26 mouse cellular contexts compared by ENCODE assay signal in genomic region chr11:81658850-81659249, GRCm38 (mm10).
DNase-seq lines count a peak whose midpoint lies in the region; ATAC-seq and TF ChIP-seq lines count a peak whose summit lies in the region.
"Had no signal": no experiment of that assay in that cellular context is flagged by ENCODE, and none has a peak within 500 bp of the region (broad histone marks: within the 10 kb centered on the region; RNA-seq: fewer than 3 reads in every experiment).

No protein-coding gene starts in this region.

- 30% methylated on average over 1 of the region's 1 CpGs for WGBS in lung, embryonic 14.5 days
- 41% methylated on average over 1 of the region's 1 CpGs for WGBS in lung, postnatal 0 days

- TF ChIP-seq CTCF in lung, embryonic 14.5 days (IDR thresholded peaks at IDR 0.05; ENCODE audit: low read depth) = no peak
- TF ChIP-seq CTCF in lung, postnatal 0 days (IDR thresholded peaks at IDR 0.05) = no peak

- no peaks in the 10 kb centered on the region for H3K36me3 ChIP-seq in lung, embryonic 14.5 days (ENCODE audit: insufficient read depth)
- H3K36me3 ChIP-seq in lung, postnatal 0 days (ENCODE audit: insufficient read depth, low read length) = no peaks in the 10 kb centered on the region
- H3K36me3 ChIP-seq: embryonic facial prominence, embryonic 13.5 days; heart, embryonic 13.5 days; hindbrain, embryonic 12.5 days; liver, embryonic 13.5 days; lung, embryonic 15.5 days had no signal

- no peaks in the 10 kb centered on the region for H3K9me3 ChIP-seq in lung, embryonic 14.5 days (ENCODE audit: low read depth, low read length)
- H3K9me3 ChIP-seq in lung, postnatal 0 days (ENCODE audit: low read length) = no peaks in the 10 kb centered on the region
- H3K9me3 ChIP-seq: embryonic facial prominence, embryonic 13.5 days; heart, embryonic 13.5 days; hindbrain, embryonic 12.5 days; liver, embryonic 13.5 days; lung, embryonic 15.5 days had no signal

- ATAC-seq in frontal cortex, adult (ENCODE audit: low TSS enrichment) = peak; percentile 76
- ATAC-seq in lung, embryonic 14.5 days (ENCODE audit: insufficient read depth) = peak; percentile 41; the same call in 1 of the 2 replicates
- no peak for ATAC-seq in lung, postnatal 0 days
- ATAC-seq: inflammation-experienced regulatory T-cells, adult 6 months had no signal

- H3K27ac ChIP-seq in lung, embryonic 14.5 days (ENCODE audit: low read depth) = no peak overlapping the region
- no peak overlapping the region for H3K27ac ChIP-seq in lung, postnatal 0 days (ENCODE audit: low read length)
- H3K27ac ChIP-seq: embryonic facial prominence, embryonic 13.5 days; heart, adult 2 months; heart, embryonic 13.5 days; hindbrain, embryonic 12.5 days; kidney, postnatal 0 days; liver, embryonic 13.5 days; lung, embryonic 15.5 days; macrophage had no signal

- no peaks in the 10 kb centered on the region for H3K27me3 ChIP-seq in lung, embryonic 14.5 days (ENCODE audit: insufficient read depth, low read length)
- H3K27me3 ChIP-seq in lung, postnatal 0 days (replicated peaks; ENCODE audit: insufficient read depth, low read length) = no peaks in the 10 kb centered on the region
- H3K27me3 ChIP-seq: embryonic facial prominence, embryonic 13.5 days; heart, embryonic 13.5 days; hindbrain, embryonic 12.5 days; liver, embryonic 13.5 days; lung, embryonic 15.5 days had no signal

- no peak overlapping the region for H3K9ac ChIP-seq in lung, embryonic 14.5 days
- no peak overlapping the region for H3K9ac ChIP-seq in lung, postnatal 0 days (replicated peaks; ENCODE audit: low read depth)
- H3K9ac ChIP-seq: embryonic facial prominence, embryonic 13.5 days; heart, embryonic 13.5 days; hindbrain, embryonic 12.5 days; liver, embryonic 13.5 days; lung, embryonic 15.5 days had no signal

- no peak overlapping the region for H3K4me2 ChIP-seq in lung, embryonic 14.5 days
- H3K4me2 ChIP-seq in lung, postnatal 0 days (replicated peaks; ENCODE audit: low read depth, low read length) = no peak overlapping the region
- H3K4me2 ChIP-seq: embryonic facial prominence, embryonic 13.5 days; heart, embryonic 13.5 days; hindbrain, embryonic 12.5 days; liver, embryonic 13.5 days; lung, embryonic 15.5 days had no signal

- H3K4me1 ChIP-seq in lung, embryonic 14.5 days (ENCODE audit: insufficient read depth) = no peaks in the 10 kb centered on the region
- no peaks in the 10 kb centered on the region for H3K4me1 ChIP-seq in lung, postnatal 0 days (ENCODE audit: insufficient read depth, low read depth, low read length)
- H3K4me1 ChIP-seq: embryonic facial prominence, embryonic 13.5 days; heart, embryonic 13.5 days; liver, embryonic 13.5 days had no signal

- TF ChIP-seq EP300 in lung, postnatal 0 days (IDR thresholded peaks at IDR 0.05) = no peak

- peak; percentile 17 for DNase-seq in adrenal gland, postnatal 14 days
- no peak for DNase-seq in adrenal gland, postnatal 10 days
- no peak for DNase-seq in frontal cortex, postnatal 25 days (ENCODE audit: low spot score in 2 of 2)
- peak; percentile 73 for DNase-seq in lung, embryonic 14.5 days
- no peak for DNase-seq in lung, postnatal 0 days (ENCODE audit: low spot score)
- peak; percentile 25 for DNase-seq in Muller cell, postnatal 12 days (ENCODE audit: inconsistent ontology term)
- no peak for DNase-seq in layer of hippocampus, postnatal 10 days (ENCODE audit: low spot score in 2 of 2)
- DNase-seq: adrenal gland, postnatal 25 days; cerebellum, adult 11 months; cerebellum, postnatal 14 days; gastrocnemius, postnatal 36 days; heart, adult 2 months; heart, postnatal 14 days; kidney, adult 2 months; layer of hippocampus, adult 9-11 months; liver, embryonic 13.5 days; thymus, adult 18-20 months; thymus, postnatal 36 days had no signal

- no peak overlapping the region for H3K4me3 ChIP-seq in lung, embryonic 14.5 days (ENCODE audit: low read depth, low read length)
- H3K4me3 ChIP-seq in lung, postnatal 0 days (ENCODE audit: low read depth, low read length) = no peak overlapping the region
- H3K4me3 ChIP-seq: embryonic facial prominence, embryonic 13.5 days; heart, adult 2 months; heart, embryonic 13.5 days; hindbrain, embryonic 12.5 days; liver, embryonic 13.5 days; lung, embryonic 15.5 days had no signal

Comparison
In these comparisons a context has a peak if more than half of its experiments do, and no peak if none do; other contexts are left out.
1. DNase-seq: peak in adrenal gland, postnatal 14 days (single experiment), lung, embryonic 14.5 days (single experiment) and Muller cell, postnatal 12 days (single experiment); none in adrenal gland, postnatal 10 days (single experiment), frontal cortex, postnatal 25 days (0 of 2), lung, postnatal 0 days (single experiment) and layer of hippocampus, postnatal 10 days (0 of 2).